Mouse (Mus musculus) intestine, embryonic 15.5 days (tissue): ENCODE results near the gene Capza2. TPM values are rescaled to one million over a fixed set of nuclear protein-coding genes. Genes with fewer than 3 reads are reported as not detected.
"Not testable (repeated sequence)": the region's sequence is repeated elsewhere in the genome, so short reads cannot be mapped to it uniquely, and the experiment has no call there.

Source experiments
- ATAC-seq: fragments of 200-750 bp; cut with Nextera tagmentation; 2 replicates; pipeline ENCODE4 v1.8.0; 2017; ENCODE audit warnings: moderate TSS enrichment, moderate library complexity
- H3K27ac ChIP-seq: fragments of 300-500 bp; sonication (generic); 2 replicates; pipeline ENCODE4 v1.5.1; 2015; ENCODE audit warnings: mild to moderate bottlenecking, inconsistent platforms
- H3K27me3 ChIP-seq: fragments of 300-500 bp; sonication (generic); replicated peaks from 2 replicates; pipeline ENCODE4 v1.6.1; 2015; ENCODE audit warnings: inconsistent platforms
- H3K36me3 ChIP-seq: fragments of 300-500 bp; sonication (generic); 2 replicates; pipeline ENCODE4 v1.6.1; 2015; ENCODE audit warnings: inconsistent platforms
- H3K4me1 ChIP-seq: fragments of 300-500 bp; sonication (generic); replicated peaks from 2 replicates; pipeline ENCODE4 v1.6.1; 2015; ENCODE audit warnings: inconsistent platforms
- H3K4me2 ChIP-seq: fragments of 300-500 bp; sonication (generic); replicated peaks from 2 replicates; pipeline ENCODE4 v1.6.1; 2015; ENCODE audit warnings: mild to moderate bottlenecking, inconsistent platforms
- H3K4me3 ChIP-seq: fragments of 300-500 bp; sonication (generic); replicated peaks from 2 replicates; pipeline ENCODE4 v1.5.1; 2015; ENCODE audit warnings: inconsistent platforms
- H3K9ac ChIP-seq: fragments of 300-500 bp; sonication (generic); 2 replicates; pipeline ENCODE4 v1.6.1; 2015; ENCODE audit warnings: inconsistent platforms
- H3K9me3 ChIP-seq: fragments of 300-500 bp; sonication (generic); 2 replicates; pipeline ENCODE4 v1.6.1; 2016; ENCODE audit warnings: inconsistent platforms
- WGBS: fragments of 180-500 bp; shearing (Covaris S2); methylation state at CpG from one replicate; pipeline ENCODE4 v1.1.7; 2015; 5-methylcytosine and 5-hydroxymethylcytosine counted together
- polyA plus RNA-seq: library from polyadenylated mRNA; unstranded; fragments of >200 nt; fragmentation: Nextera tagmentation; extraction: Ambion mirVana; gene quantifications from 2 replicates; pipeline ENCODE4 v1.2.1, GENCODE M21; 2015

Gene Capza2
- polyA plus RNA-seq, 1 experiment from 2014 or later: 245 TPM

DNA sequence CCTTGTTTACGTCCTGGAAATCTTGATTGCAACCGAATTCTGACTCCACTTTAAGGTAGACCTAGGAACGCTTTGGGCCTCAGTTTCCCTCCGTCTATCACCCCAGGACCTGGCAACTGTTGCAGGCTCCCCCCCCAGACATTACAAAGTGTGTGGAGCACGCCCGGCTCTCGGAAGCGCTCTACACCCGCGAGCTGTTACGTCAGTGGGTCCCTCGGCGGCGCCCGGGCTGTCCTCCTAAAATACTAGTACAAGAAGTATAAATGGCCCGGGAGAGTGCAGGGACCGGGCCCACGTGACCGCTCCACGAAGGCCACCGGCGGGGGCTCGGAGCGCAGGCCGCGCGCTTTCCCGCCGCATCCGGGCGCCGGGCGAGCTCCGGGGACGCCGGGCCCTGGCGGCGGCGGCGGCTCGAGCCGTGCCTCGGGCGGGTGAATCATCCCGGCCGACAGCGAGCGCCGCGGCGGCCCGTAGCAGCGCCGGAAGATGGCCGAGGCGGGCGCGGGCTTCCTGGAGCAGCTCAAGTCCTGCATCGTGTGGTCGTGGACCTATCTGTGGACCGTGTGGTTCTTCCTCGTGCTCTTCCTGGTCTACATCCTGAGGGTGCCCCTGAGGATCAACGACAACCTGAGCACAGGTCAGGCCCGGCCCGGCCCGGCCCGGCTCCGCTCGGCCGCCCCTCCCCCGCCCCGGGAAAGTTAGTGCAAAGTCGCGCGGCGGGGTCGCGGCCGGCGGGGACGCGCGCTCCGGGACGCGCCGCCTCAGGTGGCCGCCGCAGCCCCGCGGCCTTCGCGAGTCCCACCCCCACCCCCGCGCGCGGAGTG, 57.9 kb downstream of the Capza2 start:
- Histone ChIP-seq H3K9ac (peak overlapping the region; percentile 86), H3K4me1 (no peaks in the 10 kb centered on the region), H3K27me3 (no peaks in the 10 kb centered on the region), H3K4me2 (peak overlapping the region; percentile 85), H3K27ac (peak overlapping the region; percentile 94), H3K4me3 (peak overlapping the region; percentile 75), H3K9me3 (no peaks in the 10 kb centered on the region), H3K36me3 (no peaks in the 10 kb centered on the region)
- WGBS: under 1% methylated on average over 97 of the region's 97 CpGs
- ATAC-seq: peak; percentile 89

GRCm38 (mm10) chr6:17694550-17694951, 58.5 kb downstream of the Capza2 start:
- H3K4me3 ChIP-seq: peak overlapping the region; percentile 75
- H3K27me3 ChIP-seq: no peaks in the 10 kb centered on the region
- WGBS: under 1% methylated on average over 46 of the region's 46 CpGs
- H3K4me2 ChIP-seq: peak overlapping the region; percentile 85
- ATAC-seq: peak; percentile 85
- no peaks in the 10 kb centered on the region for H3K36me3 ChIP-seq
- H3K9ac ChIP-seq: peak overlapping the region; percentile 86
- no peaks in the 10 kb centered on the region for H3K4me1 ChIP-seq
- peak overlapping the region; percentile 94 for H3K27ac ChIP-seq
- H3K9me3 ChIP-seq: no peaks in the 10 kb centered on the region

DNA sequence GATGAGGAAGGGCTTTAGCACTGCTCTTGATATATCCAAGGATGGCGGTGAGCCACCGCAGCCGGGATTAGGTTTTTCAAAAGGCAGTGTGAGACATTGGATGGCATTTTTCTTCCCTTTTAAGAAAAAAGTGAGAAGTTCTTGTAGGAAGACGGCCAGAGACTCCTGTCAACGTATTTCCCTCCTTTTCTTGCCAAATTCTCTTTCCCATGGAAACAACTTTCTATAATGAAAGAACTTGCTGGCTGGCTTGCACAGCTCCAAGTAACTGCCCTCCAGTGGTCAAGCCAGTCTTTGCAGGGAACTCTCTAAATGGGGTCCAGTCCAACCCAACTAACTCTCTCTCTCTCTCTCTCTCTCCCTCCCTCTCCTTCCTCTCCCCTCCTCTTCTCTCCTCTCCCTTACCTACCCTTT, 60.3 kb downstream of the Capza2 start:
- Histone ChIP-seq H3K36me3 (no peaks in the 10 kb centered on the region), H3K9ac (no peak overlapping the region), H3K4me2 (no peak overlapping the region), H3K4me3 (no peak overlapping the region), H3K27ac (no peak overlapping the region), H3K27me3 (no peaks in the 10 kb centered on the region), H3K4me1 (no peaks in the 10 kb centered on the region), H3K9me3 (no peaks in the 10 kb centered on the region)
- ATAC-seq: no peak
- WGBS: 58% methylated on average over 5 of the region's 5 CpGs

GRCm38 (mm10) chr6:17700936-17701612, 65.0 kb downstream of the Capza2 start:
- Histone ChIP-seq H3K27me3 (no peaks in the 10 kb centered on the region), H3K36me3 (no peaks in the 10 kb centered on the region), H3K4me2 (no peak overlapping the region), H3K9me3 (no peaks in the 10 kb centered on the region), H3K4me3 (no peak overlapping the region), H3K27ac (no peak overlapping the region), H3K4me1 (no peaks in the 10 kb centered on the region), H3K9ac (no peak overlapping the region)
- 64% methylated on average over 7 of the region's 7 CpGs for WGBS
- no peak for ATAC-seq

DNA sequence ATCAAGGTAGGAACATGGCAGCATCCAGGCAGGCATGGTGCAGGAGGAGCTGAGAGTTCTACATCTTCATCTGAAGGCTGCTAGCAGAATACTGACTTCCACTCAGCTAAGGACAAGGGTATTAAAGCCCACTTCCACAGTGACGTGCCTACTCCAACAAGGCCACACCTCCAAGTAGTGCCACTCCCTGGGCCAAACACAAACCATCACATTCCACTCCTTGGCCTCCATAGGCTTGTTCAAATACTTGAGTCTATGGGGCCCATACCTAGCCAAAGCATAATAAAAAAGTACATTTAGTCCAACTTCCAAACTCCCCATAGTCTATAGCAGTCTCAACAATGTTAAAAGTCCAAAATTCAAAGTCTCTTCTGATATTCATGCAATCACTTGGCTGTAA, 68.0 kb downstream of the Capza2 start:
- not testable (repeated sequence) for H3K4me2 ChIP-seq, H3K27ac ChIP-seq, H3K36me3 ChIP-seq, H3K27me3 ChIP-seq, H3K4me1 ChIP-seq, H3K9ac ChIP-seq, H3K9me3 ChIP-seq, H3K4me3 ChIP-seq
- 54% methylated on average over 1 of the region's 1 CpGs for WGBS
- peak; percentile 70 for ATAC-seq

GRCm38 (mm10) chr6:17705973-17706372, 69.9 kb downstream of the Capza2 start:
- no peaks in the 10 kb centered on the region for H3K36me3 ChIP-seq
- 89% methylated on average over 3 of the region's 3 CpGs for WGBS
- H3K27me3 ChIP-seq: no peaks in the 10 kb centered on the region
- ATAC-seq: no peak
- no peak overlapping the region for H3K4me3 ChIP-seq
- H3K9me3 ChIP-seq: no peaks in the 10 kb centered on the region
- no peak overlapping the region for H3K9ac ChIP-seq
- no peak overlapping the region for H3K27ac ChIP-seq
- no peaks in the 10 kb centered on the region for H3K4me1 ChIP-seq
- no peak overlapping the region for H3K4me2 ChIP-seq

Other genes with a start within 250 kb of the Capza2 start
- 12.2 and 13.5 TPM in 2 replicates for gene Met, start 172.4 kb upstream of the Capza2 start, polyA plus RNA-seq
- 23.7 and 26.0 TPM in 2 replicates for gene St7, start 56.7 kb downstream of the Capza2 start, polyA plus RNA-seq